Mouse (Mus musculus) gastrocnemius, postnatal 14 days (tissue): ENCODE measurements around the gene Exoc4. TPM values are rescaled to one million over a fixed set of nuclear protein-coding genes. Genes with fewer than 3 reads are reported as not detected.

ENCODE experiments used
- DNase-seq: peaks from one replicate; pipeline ENCODE4 v3.0.0; 2021; ENCODE audit warnings: mixed read lengths
- intact Hi-C: fragments of 180-260 bp; cut with DNase I; formaldehyde crosslinking; loops from one replicate; pipeline ENCODE4 v1.15.1; 2025; ENCODE audit warnings: low total_unique reads
- total RNA-seq, 2 experiments: library from RNA; stranded (reverse); gene quantifications; 2 replicates each; pipeline ENCODE4 v1.2.3; 2021

Exoc4 gene
- total RNA-seq, 2 experiments from 2014 or later, result 36.3 to 36.6 TPM

DNA sequence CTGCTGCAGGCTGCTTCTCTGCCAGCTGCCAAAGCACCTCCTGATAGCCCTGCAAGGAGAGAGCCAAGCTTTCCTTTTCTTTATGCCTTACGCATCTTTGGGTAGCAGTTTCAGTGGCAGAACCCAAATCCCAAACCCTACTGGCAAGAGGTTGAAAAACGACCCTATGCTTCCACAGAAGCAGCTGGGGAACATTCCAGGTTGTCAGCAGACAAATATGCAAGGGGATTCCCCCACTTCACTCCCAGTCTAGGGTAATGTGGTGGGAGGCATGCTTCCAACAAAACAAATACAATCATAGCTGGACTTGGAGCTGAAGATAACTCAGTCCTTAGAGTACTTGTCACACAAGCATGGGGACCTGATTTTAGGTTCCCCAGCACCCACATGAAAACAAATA lies 643.3 kb downstream of the Exoc4 start:
- no peak for DNase-seq
- intact Hi-C loops, result no loop called here

- no peak for DNase-seq
- intact Hi-C loops, result no loop called here
Observed at GRCm38 (mm10) chr6:33899973-33900372, 651.1 kb downstream of the Exoc4 start.

GRCm38 (mm10) chr6:33900615-33901014 lies 651.7 kb downstream of the Exoc4 start:
- intact Hi-C loops, result no loop called here

GRCm38 (mm10) chr6:33905099-33905498 lies 656.2 kb downstream of the Exoc4 start:
- intact Hi-C loops, result no loop called here
- no peak for DNase-seq

More at GRCm38 (mm10) chr6:33900615-33901014, 651.7 kb downstream of the Exoc4 start:
- DNase-seq, result no peak

GRCm38 (mm10) chr6:33910671-33911070 lies 661.8 kb downstream of the Exoc4 start:
- intact Hi-C loops, result no loop called here
- DNase-seq, result no peak

- DNase-seq, result no peak
Observed at GRCm38 (mm10) chr6:33913072-33913471, 664.2 kb downstream of the Exoc4 start.

GRCm38 (mm10) chr6:33913486-33913885 lies 664.6 kb downstream of the Exoc4 start:
- DNase-seq, result no peak
- intact Hi-C loops, result no loop called here

More at GRCm38 (mm10) chr6:33913072-33913471, 664.2 kb downstream of the Exoc4 start:
- intact Hi-C loops, result no loop called here

GRCm38 (mm10) chr6:33913964-33914363 lies 665.1 kb downstream of the Exoc4 start:
- intact Hi-C loops, result no loop called here
- DNase-seq, result no peak

GRCm38 (mm10) chr6:33923571-33923970 lies 674.7 kb downstream of the Exoc4 start:
- DNase-seq, result no peak
- intact Hi-C loops, result no loop called here

GRCm38 (mm10) chr6:33924888-33925287 lies 676.0 kb downstream of the Exoc4 start:
- DNase-seq, result no peak
- intact Hi-C loops, result no loop called here

DNA sequence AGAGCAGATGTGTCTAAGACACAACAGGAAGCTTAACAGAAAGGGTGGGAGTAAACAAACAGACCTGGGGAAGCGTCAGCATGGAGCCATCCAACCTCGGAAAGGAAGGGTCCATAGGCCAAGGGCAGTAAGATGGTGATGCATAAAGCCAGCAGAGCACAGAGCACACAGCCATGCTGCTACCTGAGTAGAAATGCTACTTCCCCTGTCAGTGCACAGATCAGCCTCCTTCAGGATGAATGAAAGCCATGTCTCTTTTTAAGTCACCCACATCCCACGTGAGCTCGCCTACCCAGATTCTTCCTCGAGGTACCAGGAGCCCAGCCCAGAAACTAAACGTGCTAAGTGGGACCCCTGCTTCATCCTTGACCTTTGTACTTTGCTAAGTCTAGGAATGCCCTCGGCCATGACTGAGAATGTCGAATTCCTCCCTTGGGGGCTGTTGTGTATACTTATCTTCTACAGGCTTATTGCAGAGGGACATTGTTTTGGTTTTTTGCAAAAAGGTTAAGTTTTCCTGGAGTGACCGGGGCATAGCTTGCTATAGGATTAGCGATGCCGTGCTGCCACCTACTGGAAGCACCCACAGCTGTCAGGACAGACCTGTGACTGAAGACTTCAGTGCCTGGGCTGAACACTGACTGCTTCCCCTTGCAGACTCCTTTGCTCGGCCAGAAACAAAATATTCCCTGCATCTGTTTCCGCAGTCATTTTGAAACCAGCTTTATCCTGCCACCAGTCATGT lies 680.6 kb downstream of the Exoc4 start:
- intact Hi-C loops, result no loop called here
- DNase-seq, result peak; percentile 82

DNA sequence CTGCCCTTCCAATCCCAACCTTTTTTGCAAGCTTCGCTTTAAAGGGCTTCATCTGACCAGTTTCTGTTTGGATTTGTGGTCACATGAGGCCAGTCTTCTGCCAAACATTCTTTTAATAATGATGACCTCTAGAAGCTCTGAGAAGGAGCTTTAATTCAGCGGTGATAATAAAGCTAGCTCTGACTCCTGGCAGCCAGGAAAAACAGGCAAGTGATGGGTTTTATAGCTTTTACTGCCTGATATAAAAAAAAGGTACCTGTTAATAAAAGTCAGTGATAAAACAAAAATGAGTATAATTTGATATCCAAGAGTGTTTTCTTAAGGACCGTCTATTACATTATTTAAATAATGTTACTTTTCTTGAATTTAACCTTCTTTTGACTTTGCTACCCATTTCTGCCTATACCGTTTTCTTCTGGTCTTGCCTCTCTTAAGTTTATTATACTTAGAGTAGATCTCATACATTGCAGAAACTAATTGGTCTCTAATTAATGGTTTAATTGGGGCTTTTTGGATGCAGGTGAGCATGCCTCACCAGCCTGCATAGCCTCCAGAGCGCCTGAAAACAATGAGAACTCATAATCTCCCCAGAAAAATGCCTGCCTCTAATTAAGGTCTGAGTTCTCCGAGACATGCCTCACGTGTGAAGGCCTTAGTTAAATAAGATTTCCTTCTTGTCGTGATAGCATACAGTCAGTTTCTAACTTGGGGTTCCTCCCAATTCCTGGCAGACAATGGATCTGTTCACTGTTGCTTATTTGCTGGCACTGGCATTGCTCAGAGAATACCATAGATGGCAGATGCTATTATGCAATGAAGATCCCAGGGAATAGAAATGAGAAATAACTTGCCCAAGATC lies 681.4 kb downstream of the Exoc4 start:
- intact Hi-C loops, result no loop called here
- DNase-seq, result no peak

DNA sequence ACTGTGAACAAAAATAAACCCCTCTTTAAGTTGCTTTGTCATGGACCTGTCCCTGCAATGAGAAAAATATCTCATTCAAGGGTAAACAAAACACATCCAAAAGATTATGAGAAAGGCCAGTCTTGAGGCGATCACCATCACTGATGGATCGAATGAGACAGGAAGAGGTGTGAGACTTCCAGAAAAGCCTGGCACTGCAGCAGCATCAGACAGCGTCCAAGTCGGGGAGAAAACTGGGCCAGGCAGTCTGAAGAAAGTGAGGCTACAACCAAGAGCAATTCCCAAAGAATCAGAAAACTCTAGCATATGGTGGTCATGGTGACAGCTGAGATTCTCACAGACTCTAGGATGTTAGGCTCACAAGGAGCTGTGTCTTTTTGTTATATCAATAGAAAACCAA lies 689.0 kb downstream of the Exoc4 start:
- no peak for DNase-seq
- intact Hi-C loops, result no loop called here

- DNase-seq, result no peak
- intact Hi-C loops, result no loop called here
Observed at GRCm38 (mm10) chr6:33939169-33939568, 690.3 kb downstream of the Exoc4 start.

GRCm38 (mm10) chr6:33946911-33947489 lies 698.1 kb downstream of the Exoc4 start:
- no peak for DNase-seq
- intact Hi-C loops, result no loop called here

GRCm38 (mm10) chr6:33950113-33950512 lies 701.2 kb downstream of the Exoc4 start:
- no peak for DNase-seq
- intact Hi-C loops, result no loop called here

- intact Hi-C loops, result no loop called here
- DNase-seq, result no peak
Observed at GRCm38 (mm10) chr6:33955469-33955868, 706.6 kb downstream of the Exoc4 start.

DNA sequence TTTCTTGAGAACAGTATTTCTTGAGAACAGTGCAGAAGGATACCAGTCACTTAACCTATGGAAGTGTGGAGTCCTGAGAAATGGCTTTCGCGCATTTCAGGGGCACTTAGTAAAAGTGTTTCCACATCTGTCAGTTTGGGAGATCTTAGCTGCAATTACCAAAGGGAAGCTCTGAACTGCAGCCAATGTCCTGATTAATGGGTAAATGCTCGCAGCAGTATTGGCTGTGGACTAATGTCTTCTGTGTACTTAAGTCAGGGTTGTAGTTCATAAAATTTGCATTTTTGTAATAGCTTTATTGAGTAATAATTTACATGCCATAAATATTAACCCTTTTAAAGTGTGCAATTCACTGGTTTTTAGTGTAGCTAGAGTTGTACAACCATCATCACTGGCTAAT lies 709.4 kb downstream of the Exoc4 start:
- intact Hi-C loops, result no loop called here

DNA sequence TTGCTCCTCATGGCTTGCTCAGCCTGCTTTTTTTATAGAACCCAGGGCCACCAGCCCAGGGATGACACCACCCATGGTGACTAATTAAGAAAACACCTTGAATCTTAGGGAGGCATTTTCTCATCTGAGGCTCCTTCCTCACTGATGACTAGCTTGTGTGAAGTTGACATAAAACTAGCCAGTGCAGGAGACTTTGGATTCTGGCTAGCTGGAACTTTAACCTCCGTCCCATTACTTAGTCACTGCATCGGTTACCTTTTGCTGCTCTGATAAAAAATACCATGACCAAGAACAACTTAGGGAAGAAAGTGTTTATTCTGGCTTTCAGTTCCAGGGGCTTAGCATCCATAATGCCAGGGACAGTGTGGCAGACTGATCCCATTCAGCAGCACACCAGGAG lies 711.9 kb downstream of the Exoc4 start:
- no peak for DNase-seq
- intact Hi-C loops, result no loop called here

More for the DNA sequence above, 709.4 kb downstream of the Exoc4 start:
- DNase-seq, result no peak

DNA sequence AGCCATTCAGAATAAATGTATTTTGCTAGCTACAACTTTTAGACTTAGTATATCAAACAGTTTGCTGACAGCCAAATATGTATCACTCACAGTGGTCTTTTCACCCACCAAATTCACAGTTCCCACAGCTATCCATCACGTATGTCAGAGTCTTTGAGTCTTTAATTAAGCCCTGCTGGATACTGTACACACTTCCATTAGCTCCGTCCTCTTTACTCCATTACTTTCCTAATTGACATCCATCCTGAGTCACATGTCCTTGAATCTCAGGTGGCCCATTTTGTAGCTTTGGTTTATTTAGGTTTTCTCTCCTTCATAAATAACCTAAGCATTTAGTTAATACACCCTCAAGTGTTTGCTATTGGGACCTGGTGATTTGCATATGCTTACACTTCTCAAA lies 714.2 kb downstream of the Exoc4 start:
- intact Hi-C loops, result no loop called here
- no peak for DNase-seq
